Mouse (Mus musculus) induced T-regulatory cell, adult 2 months (primary cell): ENCODE data around the gene Gpr157.
A peak's percentile ranks its signal among the peaks of the same experiment; 100 is the strongest.

Source experiments
- DNase-seq: peaks from one replicate; pipeline ENCODE4 v3.0.0-alpha.2; 2012; ENCODE audit warnings: low read depth

Gene Gpr157

GRCm38 (mm10) chr4:150151045-150151444 is 63.9 kb downstream of the Gpr157 start:
- peak; percentile 16 for DNase-seq

- DNase-seq: no peak
These were observed 65.3 kb downstream of the Gpr157 start for GRCm38 (mm10) chr4:150152483-150152882.

GRCm38 (mm10) chr4:150155301-150155700 is 68.1 kb downstream of the Gpr157 start:
- no peak for DNase-seq
